Mouse (Mus musculus) gastrocnemius, postnatal 25 days (tissue): ENCODE measurements around the gene Ppef2. TPM values are rescaled to one million over a fixed set of nuclear protein-coding genes. Genes with fewer than 3 reads are reported as not detected.

ENCODE experiments used
- DNase-seq: peaks from one replicate; pipeline ENCODE4 v3.0.0; 2022
- total RNA-seq, 2 experiments: library from RNA; stranded (reverse); gene quantifications; 1 replicate in 1 of 2; 2 replicates in 1 of 2; pipeline ENCODE4 v1.2.3; 2021

Ppef2 gene
- total RNA-seq, 2 experiments from 2014 or later = not detected

- peak; percentile 17 for DNase-seq
Measured at GRCm38 (mm10) chr5:92239333-92240232, 16.5 kb downstream of the Ppef2 start.

DNA sequence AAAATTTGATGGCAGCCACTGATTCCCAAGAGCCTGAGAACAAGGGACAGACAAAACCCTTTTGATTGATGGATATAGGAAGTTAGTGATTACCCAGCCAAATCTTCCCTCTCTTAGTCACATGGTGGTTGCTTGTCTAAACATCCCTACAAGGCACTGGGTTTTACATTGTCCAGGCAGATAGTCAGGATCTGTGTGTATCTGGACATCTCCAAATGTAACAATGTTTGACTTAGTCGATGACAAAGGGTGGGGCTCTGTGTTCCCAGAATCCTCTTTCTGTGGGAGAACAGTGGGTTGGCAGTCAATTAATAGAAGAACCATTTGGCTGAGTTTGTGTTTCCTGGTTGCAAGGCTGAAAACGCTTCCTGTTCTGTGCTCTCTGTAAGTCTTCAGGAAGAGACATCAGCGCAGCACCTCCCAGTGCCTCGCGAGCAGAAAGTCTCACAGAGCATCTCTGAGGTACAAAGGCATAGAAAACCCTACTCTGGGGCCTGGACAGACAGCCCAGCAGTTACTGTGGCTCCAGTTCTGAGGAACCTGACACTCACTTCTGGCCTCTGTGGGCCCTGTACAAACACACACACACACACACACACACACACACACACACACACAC lies 21.0 kb downstream of the Ppef2 start:
- DNase-seq = no peak

DNA sequence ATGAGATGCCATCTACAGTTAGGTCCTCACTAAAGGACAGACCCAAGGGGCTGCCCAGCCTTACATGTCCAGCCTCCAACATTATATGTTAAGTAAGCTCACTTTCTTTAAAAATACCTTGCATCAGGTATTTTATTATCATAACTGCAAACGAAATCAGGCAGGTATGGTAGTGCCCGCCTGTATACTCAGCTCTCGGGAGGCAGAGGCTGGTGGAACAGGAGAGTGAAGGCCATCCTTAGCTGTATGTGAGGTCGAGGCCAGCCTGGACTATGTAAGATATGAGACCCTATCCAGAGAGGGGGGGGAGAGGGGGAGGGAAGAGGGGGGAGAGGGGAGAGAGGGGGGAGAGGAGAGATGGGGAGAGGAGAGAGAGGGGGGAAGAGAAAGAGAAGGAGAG lies 22.7 kb downstream of the Ppef2 start:
- no peak for DNase-seq

DNA sequence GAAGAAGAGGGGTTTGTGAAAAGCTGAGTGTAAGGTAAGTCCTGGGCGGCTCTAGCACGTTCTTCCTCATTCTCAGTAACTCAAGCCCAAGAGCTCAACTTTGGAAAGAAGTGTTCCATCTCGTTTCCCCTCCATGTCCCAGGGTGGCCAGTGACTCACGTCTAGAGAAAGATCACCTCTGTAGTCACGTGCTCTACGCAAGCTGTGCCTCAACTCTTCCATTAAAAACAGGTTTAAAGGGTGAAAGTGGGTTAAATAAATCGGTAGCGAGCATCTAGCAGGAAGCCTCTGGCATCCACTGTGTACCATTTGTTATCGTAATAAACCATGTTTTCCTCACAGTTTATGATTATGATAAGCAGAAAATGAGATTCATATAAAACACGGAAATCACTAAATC lies 24.2 kb downstream of the Ppef2 start:
- no peak for DNase-seq

DNA sequence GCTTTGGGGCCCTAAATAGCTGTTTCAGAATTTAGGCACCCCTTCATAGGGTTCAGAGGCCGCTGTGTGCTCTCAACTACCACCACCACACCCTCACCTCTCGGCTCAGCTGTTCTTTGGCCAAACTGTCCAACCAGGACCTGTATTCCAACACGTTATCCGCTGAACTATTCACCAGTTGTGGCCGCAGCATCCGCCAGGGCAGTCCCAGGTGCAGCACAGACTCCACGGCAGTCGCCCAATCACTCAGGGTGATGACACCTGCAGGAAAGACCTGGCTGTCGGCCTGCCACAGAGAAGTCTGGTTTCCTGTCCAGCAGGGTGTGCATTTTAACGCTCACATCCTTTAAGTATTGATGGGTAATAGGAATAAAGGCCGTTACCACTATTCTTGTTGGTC lies 25.8 kb downstream of the Ppef2 start:
- DNase-seq = no peak

DNA sequence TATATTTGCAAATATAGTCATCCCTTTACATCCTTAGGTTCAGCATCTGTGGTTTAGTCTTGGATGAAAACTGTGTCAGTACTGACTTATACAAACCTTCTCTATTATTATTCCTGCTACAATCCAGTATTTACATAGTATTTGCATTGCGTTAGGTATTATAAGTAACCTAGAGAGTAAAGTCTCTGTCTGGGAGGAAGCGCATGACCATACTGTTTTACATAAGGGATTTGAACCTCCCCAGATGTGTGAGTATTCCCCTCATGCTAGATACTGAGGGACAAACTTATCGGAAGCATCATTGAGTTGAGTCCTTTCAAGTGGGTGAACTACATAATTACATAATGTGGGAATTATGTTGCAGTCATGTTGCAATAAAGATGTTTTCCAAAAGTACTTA lies 26.6 kb downstream of the Ppef2 start:
- no peak for DNase-seq

- no peak for DNase-seq
Measured at GRCm38 (mm10) chr5:92228776-92229175, 27.3 kb downstream of the Ppef2 start.

DNA sequence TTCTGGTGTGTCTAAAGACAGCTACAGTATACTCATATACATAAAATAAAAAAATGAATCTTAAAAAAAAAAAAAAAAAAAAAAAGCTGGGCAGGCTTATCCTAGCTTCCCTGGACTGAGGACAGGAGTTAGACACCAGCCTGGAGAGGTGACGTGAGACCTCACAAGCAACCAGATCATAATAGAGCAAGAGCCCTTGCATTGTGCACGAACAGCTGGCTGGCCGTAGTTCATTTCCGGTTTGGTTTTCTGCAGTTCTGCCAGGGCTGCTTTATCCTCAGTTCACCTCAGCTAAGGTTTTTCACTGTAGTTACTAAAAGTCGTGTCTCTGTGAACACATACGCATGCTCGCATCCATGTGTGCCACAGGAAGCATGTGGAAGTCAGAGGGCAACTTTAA lies 28.3 kb downstream of the Ppef2 start:
- DNase-seq = peak; percentile 16

GRCm38 (mm10) chr5:92220287-92220902 lies 35.7 kb downstream of the Ppef2 start:
- DNase-seq = no peak

DNA sequence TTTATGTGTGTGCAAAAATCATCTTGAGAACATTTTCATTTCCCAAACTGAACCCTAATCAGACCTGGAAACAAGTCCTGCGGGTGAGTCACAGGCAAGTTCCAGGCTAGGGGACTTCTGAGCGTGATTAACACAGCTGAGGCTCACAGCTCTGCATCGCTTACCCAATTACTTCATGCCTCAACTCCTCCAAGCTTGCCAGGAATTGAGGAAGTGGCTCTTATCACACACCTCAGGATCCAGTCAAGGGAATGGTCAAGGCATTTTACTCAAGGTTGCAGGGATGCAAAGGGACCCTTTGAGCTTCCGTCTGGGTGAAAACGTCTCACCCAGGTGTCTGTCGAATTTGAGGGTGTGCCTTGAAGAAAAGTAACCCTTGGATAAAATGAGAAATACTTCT lies 36.3 kb downstream of the Ppef2 start:
- no peak for DNase-seq

DNA sequence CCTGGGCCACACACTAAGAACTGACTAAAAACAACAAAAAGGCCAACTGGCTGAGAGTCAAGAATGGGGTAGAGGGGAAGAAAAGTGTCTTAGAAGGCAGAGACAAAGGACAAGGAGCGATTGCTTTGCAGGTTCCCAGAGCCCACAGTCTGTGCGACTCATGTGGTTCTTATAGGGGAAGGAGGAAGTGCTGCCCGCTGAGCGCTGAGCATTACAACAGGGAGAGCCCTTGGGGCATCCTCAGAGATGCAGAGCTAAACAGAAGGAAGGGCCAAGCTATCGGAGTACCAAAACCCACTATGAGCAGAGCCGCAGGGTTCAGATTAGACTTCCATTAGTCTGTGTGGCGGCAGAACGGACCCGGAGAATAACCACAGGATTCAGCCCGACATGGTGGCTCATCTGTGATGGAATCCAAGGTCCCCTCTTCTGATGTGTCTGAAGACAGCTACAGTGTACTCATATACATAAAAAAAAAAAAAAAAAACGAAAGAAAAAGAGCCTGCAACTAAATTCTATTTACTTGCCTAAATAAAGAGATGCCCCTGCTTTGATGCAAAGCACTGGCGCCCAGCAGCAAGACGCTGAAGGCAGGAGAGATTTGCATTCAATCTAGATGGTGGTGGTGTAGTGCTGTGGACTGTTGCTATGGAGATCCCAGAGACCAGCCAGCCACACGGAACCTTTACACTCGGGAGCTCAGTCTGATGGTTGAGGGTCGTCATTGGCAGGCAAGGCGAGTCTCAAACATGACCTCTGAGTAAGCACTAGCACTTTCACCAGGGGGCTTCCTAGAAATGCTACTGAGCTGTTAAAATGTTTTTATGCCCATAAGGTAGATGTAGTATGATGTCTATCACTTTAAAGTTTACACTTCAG lies 36.9 kb downstream of the Ppef2 start:
- no peak for DNase-seq

- no peak for DNase-seq
Measured at GRCm38 (mm10) chr5:92215308-92215707, 40.8 kb downstream of the Ppef2 start, which contains the start of gene U90926. U90926 (minus strand) TSS chr5:92215408.

- DNase-seq = no peak
Measured at GRCm38 (mm10) chr5:92212231-92212630, 43.8 kb downstream of the Ppef2 start.

GRCm38 (mm10) chr5:92210205-92210604 lies 45.9 kb downstream of the Ppef2 start:
- no peak for DNase-seq

GRCm38 (mm10) chr5:92206121-92206520 lies 50.0 kb downstream of the Ppef2 start:
- DNase-seq = no peak

DNA sequence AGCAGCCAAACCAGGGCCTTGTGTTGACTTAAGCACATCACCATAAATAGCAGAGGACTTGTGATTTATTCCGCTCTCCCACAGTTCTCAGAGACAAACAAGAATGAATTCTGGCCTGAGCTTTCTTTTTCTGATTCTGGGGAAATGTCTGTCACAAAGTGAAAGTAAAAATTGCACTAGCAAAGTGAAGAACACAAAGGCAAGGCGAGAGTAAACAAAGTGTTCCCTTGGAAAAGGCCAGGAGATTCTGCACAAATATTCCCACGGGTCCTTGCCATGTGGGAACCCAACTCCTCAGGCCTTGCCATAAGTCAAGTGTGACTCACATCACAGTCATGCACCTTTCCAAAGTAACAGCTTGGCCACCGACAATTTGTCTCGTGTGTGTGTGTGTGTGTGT lies 50.4 kb downstream of the Ppef2 start:
- DNase-seq = peak; percentile 40

DNA sequence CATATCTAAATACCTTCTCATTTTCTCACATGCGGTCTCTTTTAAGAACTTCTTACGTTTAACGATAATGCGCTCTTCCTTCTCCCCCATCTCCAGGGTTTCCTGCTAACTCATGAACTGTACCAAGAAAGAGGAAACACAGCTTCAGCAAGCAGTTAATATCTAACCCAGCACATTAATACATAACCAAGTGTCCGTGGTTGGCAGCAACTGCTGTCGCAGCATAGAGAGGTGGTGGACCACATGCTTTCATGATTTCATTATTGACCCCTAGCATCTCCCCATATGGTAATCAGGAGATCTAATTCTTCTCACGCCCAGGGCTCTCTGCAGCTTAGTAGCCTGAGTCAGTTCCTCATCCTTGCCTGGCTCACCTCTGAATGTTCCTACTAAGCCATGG lies 50.9 kb downstream of the Ppef2 start:
- no peak for DNase-seq

DNA sequence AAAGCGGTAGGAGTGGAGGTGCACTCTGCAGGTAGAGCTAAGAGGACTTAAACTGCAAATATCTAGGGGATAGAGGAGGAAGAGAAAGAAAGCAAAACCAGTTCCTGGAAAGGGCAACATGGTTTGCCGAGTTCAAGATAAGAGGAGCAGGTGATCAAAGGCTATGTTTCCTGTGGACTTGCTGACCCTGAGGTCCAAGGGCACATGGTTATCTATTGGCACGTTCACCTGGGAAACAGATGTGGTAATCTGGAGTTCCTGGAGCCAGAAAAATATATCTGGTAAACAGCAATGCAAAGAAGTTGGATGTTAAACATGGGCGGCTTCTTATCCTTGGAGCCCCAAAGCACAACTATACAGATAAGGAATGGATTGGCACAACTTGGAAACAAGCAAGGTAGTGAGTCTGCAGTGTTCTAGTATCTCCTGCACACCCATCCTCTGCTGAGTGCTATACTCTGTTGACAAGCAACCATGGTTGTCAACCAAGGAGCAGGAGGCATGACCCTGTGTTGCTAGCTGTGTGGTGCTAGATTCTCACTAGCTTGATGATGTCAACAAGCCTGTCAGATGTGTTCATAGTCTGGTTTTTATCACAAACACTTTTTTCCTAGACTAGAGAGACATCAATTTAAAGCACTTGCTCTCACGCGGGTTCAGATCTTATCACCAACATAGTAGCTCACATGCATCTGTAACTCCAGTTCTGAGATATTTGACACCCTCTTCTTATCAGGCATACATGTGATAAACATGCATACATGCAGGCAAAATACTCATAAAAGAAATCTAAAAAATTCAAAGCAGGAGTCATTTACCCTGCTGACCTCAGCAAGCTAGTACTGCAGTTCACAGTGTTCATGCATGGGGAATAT lies 51.7 kb downstream of the Ppef2 start:
- no peak for DNase-seq

- DNase-seq = no peak
Measured at GRCm38 (mm10) chr5:92198266-92198665, 57.8 kb downstream of the Ppef2 start.

DNA sequence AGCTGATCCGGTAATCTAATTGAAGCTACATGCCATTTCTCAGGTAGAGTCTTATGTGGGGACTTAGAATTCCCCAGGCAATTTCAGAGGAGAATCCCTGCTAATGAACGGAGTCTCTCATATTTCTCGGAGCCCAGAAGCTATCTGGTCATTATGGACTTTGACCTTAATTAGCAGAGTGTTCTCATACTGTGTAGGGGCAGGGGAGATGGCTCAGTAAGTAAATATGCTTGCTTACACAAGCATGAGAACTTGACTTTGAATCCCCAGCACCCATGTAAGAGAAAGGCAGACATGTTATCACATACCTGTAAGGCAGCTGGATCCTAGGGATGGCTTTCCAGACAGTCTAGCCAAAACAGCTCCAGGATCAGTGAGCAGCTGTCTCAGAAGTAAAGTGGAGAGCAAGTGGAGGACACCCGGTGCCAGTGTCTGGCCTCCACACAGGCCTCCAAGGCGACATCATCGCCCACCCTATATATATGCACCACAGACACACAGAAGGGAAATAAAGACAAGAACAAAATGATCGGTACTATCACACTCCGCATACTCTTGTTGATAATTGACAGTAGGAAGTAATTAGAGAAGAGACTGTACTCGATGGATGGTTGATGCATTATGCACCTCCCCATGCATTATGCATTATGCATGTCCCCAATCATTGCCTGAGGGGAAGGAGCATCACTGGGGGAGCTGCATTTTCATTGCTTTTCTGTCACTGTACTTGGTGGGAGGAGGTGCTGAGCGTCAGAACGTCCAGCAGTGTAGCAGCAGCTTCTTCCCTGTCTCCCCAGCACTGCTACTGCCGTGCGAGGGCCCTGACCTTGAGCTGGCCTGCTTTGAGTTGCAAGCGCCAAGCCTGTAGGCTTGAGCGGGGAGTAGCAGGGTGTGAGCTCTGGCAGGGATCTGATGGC lies 58.9 kb downstream of the Ppef2 start:
- no peak for DNase-seq
